Mouse (Mus musculus) splenic B cell, adult 2 months (primary cell): ENCODE data around the gene Higd1b.

Experiments
- DNase-seq: peaks from one replicate; pipeline ENCODE4 v3.0.0-alpha.2; 2011; ENCODE audit warnings: low read depth, low spot score
- H3K27me3 ChIP-seq: 2 replicates; pipeline ENCODE4 v1.6.1; 2012; ENCODE audit warnings: mild to moderate bottlenecking, low read length, moderate library complexity, mixed read lengths; ENCODE audit not compliant: control insufficient read depth, poor library complexity, insufficient read depth, severe bottlenecking
- H3K36me3 ChIP-seq: 2 replicates; pipeline ENCODE4 v1.6.1; 2012; ENCODE audit warnings: mild to moderate bottlenecking, low read length, moderate library complexity, mixed read lengths; ENCODE audit not compliant: control insufficient read depth, poor library complexity, insufficient read depth, severe bottlenecking

The Higd1b gene

GRCm38 (mm10) chr11:102874801-102875334 is 39.2 kb downstream of the Higd1b start:
- Histone ChIP-seq H3K27me3 (no peaks in the 10 kb centered on the region), H3K36me3 (no peaks in the 10 kb centered on the region; the same call in 1 of the 2 replicates)
- DNase-seq, result no peak

GRCm38 (mm10) chr11:102879558-102879957 is 43.9 kb downstream of the Higd1b start:
- no peaks in the 10 kb centered on the region for H3K36me3 ChIP-seq
- H3K27me3 ChIP-seq, result no peaks in the 10 kb centered on the region
- DNase-seq, result no peak

GRCm38 (mm10) chr11:102880585-102881313 is 45.1 kb downstream of the Higd1b start, which contains the start of the genes Eftud2 and Ccdc103:
Gene Eftud2 (minus strand): TSS chr11:102880985.
Gene Ccdc103 (plus strand): TSS chr11:102881204.
- peak; percentile 95 for DNase-seq
- Histone ChIP-seq H3K27me3 (no peaks in the 10 kb centered on the region), H3K36me3 (no peaks in the 10 kb centered on the region)

DNA sequence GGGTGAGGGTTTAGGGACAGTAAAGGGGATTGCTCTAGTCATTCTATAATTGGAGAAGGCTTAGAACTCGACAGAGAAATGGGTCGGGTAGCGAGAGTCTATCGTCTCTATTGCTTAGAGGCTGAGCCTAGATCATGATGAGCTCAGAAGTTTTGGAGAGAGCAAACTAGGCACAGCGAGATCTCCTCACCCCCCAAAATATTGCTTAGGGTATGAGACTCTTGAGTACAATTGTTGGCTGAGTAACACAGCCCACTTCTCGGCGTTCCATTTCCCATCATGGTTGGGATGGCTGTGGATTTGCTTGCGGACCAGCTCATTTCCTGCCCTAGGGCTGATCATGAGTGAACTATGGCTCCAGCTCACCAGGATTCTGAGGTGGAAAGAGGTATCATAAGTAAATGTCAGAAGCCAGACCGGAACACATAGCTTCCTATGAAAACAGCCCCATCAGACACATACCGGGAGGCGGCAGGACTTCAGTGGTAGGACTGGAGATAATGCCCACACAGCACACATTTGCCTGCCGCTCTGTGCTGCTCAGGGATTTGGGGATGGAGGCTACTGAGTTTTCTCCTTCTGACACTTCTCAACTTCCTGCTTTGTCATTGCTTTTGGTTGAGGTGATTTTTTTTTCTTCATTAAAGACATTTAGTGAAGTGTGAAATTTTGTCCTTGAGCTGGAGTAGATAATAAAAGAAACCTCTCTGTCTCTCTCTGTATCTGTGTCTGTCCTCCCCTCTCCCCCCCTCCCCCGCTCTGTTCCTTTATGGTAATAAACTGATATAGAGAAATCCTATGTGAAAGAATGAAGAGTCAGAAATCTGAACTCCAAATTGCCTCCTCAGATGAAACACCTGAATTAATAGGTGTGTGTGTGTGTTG is 45.9 kb downstream of the Higd1b start:
- no peaks in the 10 kb centered on the region for H3K27me3 ChIP-seq
- DNase-seq, result no peak
- no peaks in the 10 kb centered on the region for H3K36me3 ChIP-seq

DNA sequence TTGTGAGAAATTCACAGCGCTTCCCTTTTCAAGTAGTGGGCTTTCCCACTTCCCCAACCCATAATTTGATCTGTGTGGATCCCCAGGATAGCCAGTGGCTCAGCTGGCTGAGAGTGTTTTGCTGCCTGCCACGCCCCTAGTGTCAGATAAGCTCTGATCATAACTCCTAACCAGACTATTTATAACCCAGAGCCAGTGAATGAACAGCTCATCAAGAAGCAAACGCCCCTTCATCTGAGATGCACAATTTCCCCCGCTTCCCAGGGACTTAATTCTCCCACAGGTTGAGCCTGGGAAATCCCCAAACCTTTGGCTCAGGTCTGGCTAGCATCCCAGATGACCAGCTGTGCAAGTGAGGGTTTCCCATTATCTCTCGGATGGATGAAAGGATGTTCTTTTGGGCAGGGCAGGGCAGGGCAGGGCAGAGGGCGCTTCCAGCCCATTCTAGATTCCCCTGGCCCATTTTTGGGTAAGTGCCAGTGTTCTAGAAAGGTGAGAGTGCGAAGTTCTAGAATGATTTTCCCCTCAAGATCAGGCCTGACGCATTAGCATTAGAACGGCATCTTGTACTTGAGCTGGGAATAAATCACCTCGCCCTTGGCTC is 49.1 kb downstream of the Higd1b start, which contains the start of gene Fam187a:
Gene Fam187a, plus strand, starts transcription at position 554 of the 604 bp plus-strand sequence.
- H3K36me3 ChIP-seq, result no peaks in the 10 kb centered on the region

DNA sequence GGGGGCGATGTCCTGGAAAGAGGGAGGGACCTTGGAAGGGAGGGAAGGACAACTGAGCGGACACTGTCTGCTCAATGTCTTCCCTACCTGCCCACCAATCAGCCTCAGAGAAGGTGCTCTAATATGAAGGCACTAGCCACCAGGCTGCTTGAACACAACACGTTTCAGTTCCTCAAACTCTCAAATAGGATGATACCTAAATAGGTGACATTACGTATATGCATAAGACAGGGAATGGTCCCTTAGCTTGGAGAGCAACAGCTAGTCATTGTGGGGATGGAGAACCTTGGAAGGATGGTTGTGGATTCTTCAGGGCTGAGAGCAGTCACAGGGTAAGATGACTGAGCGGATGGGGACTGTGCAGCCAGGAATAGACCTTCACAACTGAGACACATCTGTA is 51.8 kb downstream of the Higd1b start:
- DNase-seq, result peak; percentile 13
- Histone ChIP-seq H3K27me3 (no peaks in the 10 kb centered on the region), H3K36me3 (no peaks in the 10 kb centered on the region)

More for the DNA sequence above, 49.1 kb downstream of the Higd1b start, which contains the start of gene Fam187a:
- no peak for DNase-seq
- H3K27me3 ChIP-seq, result no peaks in the 10 kb centered on the region
